Comparison of ENCODE assay signal across 14 mouse cellular contexts in genomic region chr2:30589781-30590180, GRCm38 (mm10). TPM values are rescaled to one million over a fixed set of nuclear protein-coding genes. Genes with fewer than 3 reads are reported as not detected.
DNase-seq lines count a peak whose midpoint lies in the region; ATAC-seq and TF ChIP-seq lines count a peak whose summit lies in the region.
"Had no signal": no experiment of that assay in that cellular context is flagged by ENCODE, and none has a peak within 500 bp of the region (broad histone marks: within the 10 kb centered on the region; RNA-seq: fewer than 3 reads in every experiment).

No protein-coding gene starts in this region.

- H3K4me3 ChIP-seq in hindbrain, embryonic 10.5 days = no peak overlapping the region
- H3K4me3 ChIP-seq in hindbrain, embryonic 13.5 days = no peak overlapping the region
- H3K4me3 ChIP-seq in lung, postnatal 0 days (ENCODE audit: low read depth, low read length) = no peak overlapping the region
- no peak overlapping the region for H3K4me3 ChIP-seq in lung, adult 2 months (replicated peaks; ENCODE audit: extremely low read depth, low read depth, low read length)
- H3K4me3 ChIP-seq in limb, embryonic 10.5 days = no peak overlapping the region
- H3K4me3 ChIP-seq: forebrain, embryonic 13.5 days; kidney, embryonic 15.5 days; limb, embryonic 15.5 days; neural tube, embryonic 12.5 days had no signal

- no peak for TF ChIP-seq EP300 in lung, postnatal 0 days (IDR thresholded peaks at IDR 0.05)

- no peak overlapping the region for H3K9ac ChIP-seq in hindbrain, embryonic 13.5 days
- H3K9ac ChIP-seq in lung, postnatal 0 days (replicated peaks; ENCODE audit: low read depth) = no peak overlapping the region
- H3K9ac ChIP-seq: forebrain, embryonic 13.5 days; kidney, embryonic 15.5 days; limb, embryonic 15.5 days; neural tube, embryonic 12.5 days had no signal

- DNase-seq in hindbrain, embryonic 10.5 days (ENCODE audit: low spot score) = no peak
- no peak for DNase-seq in lung, postnatal 0 days (ENCODE audit: low spot score)
- no peak for DNase-seq in lung, adult 2 months
- no peak for DNase-seq in limb, embryonic 10.5 days (ENCODE audit: low spot score)
- no peak for DNase-seq in right cerebral cortex, postnatal 14 days
- DNase-seq in thymus, postnatal 14 days = no peak
- DNase-seq: cerebellum, postnatal 25 days; thymus, adult 18-20 months had no signal

- whole genome bisulfite sequencing in hindbrain, embryonic 10.5 days = 82% methylated on average over 4 of the region's 4 CpGs
- WGBS in hindbrain, embryonic 13.5 days = 74% methylated on average over 4 of the region's 4 CpGs
- 63% methylated on average over 4 of the region's 4 CpGs for WGBS in lung, postnatal 0 days
- WGBS in lung, adult 2 months = 66% methylated on average over 4 of the region's 4 CpGs
- 79% methylated on average over 4 of the region's 4 CpGs for WGBS in limb, embryonic 10.5 days

- peak overlapping the region; percentile 53; the same call in 1 of the 2 replicates for H3K27ac ChIP-seq in hindbrain, embryonic 10.5 days
- H3K27ac ChIP-seq in hindbrain, embryonic 13.5 days = no peak overlapping the region
- H3K27ac ChIP-seq in lung, postnatal 0 days (ENCODE audit: low read length) = peak overlapping the region; percentile 82
- peak overlapping the region; percentile 32 for H3K27ac ChIP-seq in limb, embryonic 10.5 days
- H3K27ac ChIP-seq: forebrain, embryonic 13.5 days; neural tube, embryonic 12.5 days had no signal

- H3K4me1 ChIP-seq in hindbrain, embryonic 10.5 days (replicated peaks) = peaks cover 79% of the 10 kb centered on the region
- H3K4me1 ChIP-seq in hindbrain, embryonic 13.5 days (replicated peaks) = peaks cover 35% of the 10 kb centered on the region
- H3K4me1 ChIP-seq in lung, postnatal 0 days (ENCODE audit: insufficient read depth, low read depth, low read length) = peaks cover 12% of the 10 kb centered on the region
- H3K4me1 ChIP-seq in lung, adult 2 months (ENCODE audit: control insufficient read depth, insufficient read depth, low read length) = peaks cover 29% of the 10 kb centered on the region
- peaks cover 64% of the 10 kb centered on the region for H3K4me1 ChIP-seq in limb, embryonic 10.5 days

- no peaks in the 10 kb centered on the region for H3K27me3 ChIP-seq in hindbrain, embryonic 10.5 days (ENCODE audit: insufficient read depth, poor library complexity, severe bottlenecking)
- H3K27me3 ChIP-seq in hindbrain, embryonic 13.5 days = no peaks in the 10 kb centered on the region
- no peaks in the 10 kb centered on the region for H3K27me3 ChIP-seq in lung, postnatal 0 days (replicated peaks; ENCODE audit: insufficient read depth, low read length)
- no peaks in the 10 kb centered on the region for H3K27me3 ChIP-seq in limb, embryonic 10.5 days (ENCODE audit: low read depth, poor library complexity, severe bottlenecking)
- H3K27me3 ChIP-seq: forebrain, embryonic 13.5 days; kidney, embryonic 15.5 days; limb, embryonic 15.5 days; neural tube, embryonic 12.5 days had no signal

- TF ChIP-seq POLR2A in lung, adult 2 months (IDR thresholded peaks at IDR 0.05; ENCODE audit: borderline replicate concordance, extremely low read depth, low read depth, low read length) = no peak

- no peaks in the 10 kb centered on the region for H3K9me3 ChIP-seq in hindbrain, embryonic 10.5 days
- H3K9me3 ChIP-seq in hindbrain, embryonic 13.5 days = no peaks in the 10 kb centered on the region
- no peaks in the 10 kb centered on the region for H3K9me3 ChIP-seq in lung, postnatal 0 days (ENCODE audit: low read length)
- H3K9me3 ChIP-seq in limb, embryonic 10.5 days (replicated peaks) = no peaks in the 10 kb centered on the region
- H3K9me3 ChIP-seq: forebrain, embryonic 13.5 days; kidney, embryonic 15.5 days; limb, embryonic 15.5 days; neural tube, embryonic 12.5 days had no signal

- H3K4me2 ChIP-seq in hindbrain, embryonic 13.5 days = no peak overlapping the region
- H3K4me2 ChIP-seq in lung, postnatal 0 days (replicated peaks; ENCODE audit: low read depth, low read length) = no peak overlapping the region
- H3K4me2 ChIP-seq: forebrain, embryonic 13.5 days; kidney, embryonic 15.5 days; limb, embryonic 15.5 days; neural tube, embryonic 12.5 days had no signal

- ATAC-seq in hindbrain, embryonic 13.5 days (ENCODE audit: low FRiP score) = no peak
- no peak for ATAC-seq in lung, postnatal 0 days
- ATAC-seq: forebrain, embryonic 13.5 days; hindbrain, embryonic 16.5 days had no signal

- TF ChIP-seq CTCF in lung, postnatal 0 days (IDR thresholded peaks at IDR 0.05) = no peak
- no peak for TF ChIP-seq CTCF in lung, adult 2 months (IDR thresholded peaks at IDR 0.05; ENCODE audit: insufficient read depth, low read length)

- no peaks in the 10 kb centered on the region for H3K36me3 ChIP-seq in hindbrain, embryonic 10.5 days
- H3K36me3 ChIP-seq in hindbrain, embryonic 13.5 days = no peaks in the 10 kb centered on the region
- no peaks in the 10 kb centered on the region for H3K36me3 ChIP-seq in lung, postnatal 0 days (ENCODE audit: insufficient read depth, low read length)
- H3K36me3 ChIP-seq in limb, embryonic 10.5 days = no peaks in the 10 kb centered on the region
- H3K36me3 ChIP-seq: kidney, embryonic 15.5 days; limb, embryonic 15.5 days; neural tube, embryonic 12.5 days had no signal

RNA-seq across cellular contexts. Expression of gene Cstad, which starts 5.1 kb away (rescaled TPM):
- 0.33 and 0.47 TPM in 2 replicates for polyA plus RNA-seq in hindbrain, embryonic 10.5 days (2016; fragmentation: Nextera tagmentation; extraction: Ambion mirVana)
- 0.77 and 0.83 TPM in 2 replicates for polyA plus RNA-seq in hindbrain, embryonic 13.5 days (2015; fragmentation: Nextera tagmentation; extraction: Ambion mirVana)
- polyA plus RNA-seq in lung, postnatal 0 days (2015; fragmentation: Nextera tagmentation; extraction: Ambion mirVana) = 1.9 and 2.3 TPM in 2 replicates
- 0.69 and 1.6 TPM in 2 replicates for polyA plus RNA-seq in lung, adult 2 months (2012; rRNA removed)
- 0.55 and 0.95 TPM in 2 replicates for polyA plus RNA-seq in limb, embryonic 10.5 days (2016; fragmentation: Nextera tagmentation; extraction: Ambion mirVana)
